Mouse (Mus musculus) layer of hippocampus, adult 11-12 months (tissue): ENCODE results near the gene Vmn2r30.
"Not testable (repeated sequence)": the region's sequence is repeated elsewhere in the genome, so short reads cannot be mapped to it uniquely, and the experiment has no call there.

Source experiments
- DNase-seq: peaks from one replicate; pipeline ENCODE4 v3.0.0; 2022; ENCODE audit warnings: low spot score

Gene Vmn2r30

GRCm38 (mm10) chr7:7337509-7337908, at the start of gene Vmn2r30:
Gene Vmn2r30, minus strand, starts transcription at chr7:7337609.
- not testable (repeated sequence) for DNase-seq

GRCm38 (mm10) chr7:7374431-7374830, 37.0 kb upstream of the Vmn2r30 start, which contains the start of gene Gm45783:
Gene Gm45783, minus strand, starts transcription at chr7:7374573.
- DNase-seq, result not testable (repeated sequence)

- peak; percentile 80 for DNase-seq
Observed at GRCm38 (mm10) chr7:7295595-7295994, 41.8 kb downstream of the Vmn2r30 start.

GRCm38 (mm10) chr7:7281383-7281782, 56.0 kb downstream of the Vmn2r30 start:
- DNase-seq, result no peak

- DNase-seq, result peak; percentile 95
Observed at GRCm38 (mm10) chr7:7277966-7278567, 59.3 kb downstream of the Vmn2r30 start, which contains the start of gene Gm45844. Gene Gm45844, minus strand, starts transcription at chr7:7278289.

- DNase-seq, result not testable (repeated sequence)
Observed at GRCm38 (mm10) chr7:7277556-7277955, 59.9 kb downstream of the Vmn2r30 start.
